In the genomic region with DNA sequence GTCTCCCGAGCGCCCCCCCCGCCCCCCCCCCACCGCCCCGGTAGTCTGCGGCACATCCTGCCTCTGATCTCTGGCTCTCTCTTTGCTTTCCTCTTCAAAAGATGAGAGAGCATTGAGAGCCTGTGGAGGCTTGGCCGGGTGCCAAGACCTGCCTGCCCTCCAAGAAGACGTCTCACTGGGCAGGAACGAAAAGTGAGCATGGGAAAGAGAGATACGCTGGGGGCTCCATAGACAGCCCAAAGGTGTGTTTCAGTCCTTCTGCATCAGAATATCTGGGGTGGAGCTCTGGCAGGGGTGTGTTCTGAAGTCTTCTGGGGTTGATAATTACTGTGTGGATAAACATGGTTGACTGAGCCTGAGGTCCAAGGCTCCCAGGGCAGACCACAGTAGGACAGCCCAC, we compare ENCODE assay signal across 9 mouse cellular contexts.
DNase-seq lines count a peak whose midpoint lies in the region; ATAC-seq and TF ChIP-seq lines count a peak whose summit lies in the region.
"Had no signal": no experiment of that assay in that cellular context is flagged by ENCODE, and none has a peak within 500 bp of the region (broad histone marks: within the 10 kb centered on the region; RNA-seq: fewer than 3 reads in every experiment).

No protein-coding gene starts in this region.

- H3K36me3 ChIP-seq in hindbrain, postnatal 0 days (ENCODE audit: insufficient read depth, low read length): no peaks in the 10 kb centered on the region
- H3K36me3 ChIP-seq in hindbrain, embryonic 10.5 days: no peaks in the 10 kb centered on the region
- no peaks in the 10 kb centered on the region for H3K36me3 ChIP-seq in G1E (replicated peaks)

- no peaks in the 10 kb centered on the region for H3K9me3 ChIP-seq in hindbrain, postnatal 0 days (ENCODE audit: low read length)
- H3K9me3 ChIP-seq in hindbrain, embryonic 10.5 days: 0 out of 2 replicates have a peak, but pooled peaks cover 6% of the 10 kb centered on the region
- H3K9me3 ChIP-seq in G1E (replicated peaks): no peaks in the 10 kb centered on the region

- no peak overlapping the region for H3K27ac ChIP-seq in hindbrain, postnatal 0 days
- no peak overlapping the region for H3K27ac ChIP-seq in hindbrain, embryonic 10.5 days
- H3K27ac ChIP-seq in layer of hippocampus, adult 2 months: no peak overlapping the region

- H3K4me2 ChIP-seq in hindbrain, postnatal 0 days (ENCODE audit: low read depth, low read length): no peak overlapping the region

- peak; percentile 59 for DNase-seq in hindbrain, postnatal 0 days (ENCODE audit: low spot score)
- no peak for DNase-seq in hindbrain, embryonic 10.5 days (ENCODE audit: low spot score)
- DNase-seq in G1E (ENCODE audit: low spot score): peak; percentile 56
- DNase-seq in c-Kit-positive CD71-positive TER-119-positive erythroid progenitor cells, embryonic 14.5 days (ENCODE audit: low spot score): peak; percentile 66
- peak; percentile 2 for DNase-seq in lung, postnatal 36 days
- DNase-seq in layer of hippocampus, adult 2 months (ENCODE audit: low spot score in 2 of 2): no peak
- no peak for DNase-seq in gastrocnemius, postnatal 25 days
- DNase-seq: cerebellum, postnatal 36 days had no signal

- WGBS in hindbrain, postnatal 0 days: 5% methylated on average over 9 of the region's 10 CpGs
- 26% methylated on average over 10 of the region's 10 CpGs for WGBS in hindbrain, embryonic 10.5 days

- no peaks in the 10 kb centered on the region for H3K27me3 ChIP-seq in hindbrain, postnatal 0 days (ENCODE audit: insufficient read depth, low read length)
- peaks cover 42% of the 10 kb centered on the region for H3K27me3 ChIP-seq in hindbrain, embryonic 10.5 days (ENCODE audit: insufficient read depth, poor library complexity, severe bottlenecking)
- no peaks in the 10 kb centered on the region for H3K27me3 ChIP-seq in G1E (ENCODE audit: insufficient read depth, low read length)

- H3K9ac ChIP-seq in hindbrain, postnatal 0 days (replicated peaks; ENCODE audit: low read length): no peak overlapping the region

- no peak overlapping the region for H3K4me3 ChIP-seq in hindbrain, postnatal 0 days (ENCODE audit: low read length)
- H3K4me3 ChIP-seq in hindbrain, embryonic 10.5 days: no peak overlapping the region
- H3K4me3 ChIP-seq in G1E (ENCODE audit: low read depth, low read length): peak overlapping the region; percentile 22; the same call in 1 of the 2 replicates
- no peak overlapping the region for H3K4me3 ChIP-seq in layer of hippocampus, adult 2 months

- H3K4me1 ChIP-seq in hindbrain, postnatal 0 days (ENCODE audit: insufficient read depth, low read length): no peaks in the 10 kb centered on the region
- peaks cover 32% of the 10 kb centered on the region for H3K4me1 ChIP-seq in hindbrain, embryonic 10.5 days (replicated peaks)
- peaks cover 73% of the 10 kb centered on the region for H3K4me1 ChIP-seq in G1E (ENCODE audit: insufficient read depth, low read depth, low read length)

- no peak for ATAC-seq in hindbrain, postnatal 0 days
- no peak for ATAC-seq in G1E (ENCODE audit: extremely low read depth, insufficient number of reproducible peaks, low FRiP score, poor library complexity, severe bottlenecking)
- ATAC-seq: Patski had no signal

- TF ChIP-seq CTCF in hindbrain, postnatal 0 days (IDR thresholded peaks at IDR 0.05; ENCODE audit: low read depth): no peak
- no peak for TF ChIP-seq CTCF in G1E (IDR thresholded peaks at IDR 0.05; ENCODE audit: low read depth, low read length)
- no peak for TF ChIP-seq CTCF in layer of hippocampus, adult 2 months (conservative IDR thresholded peaks at IDR 0.05)

Comparison
In these comparisons a context has a peak if more than half of its experiments do, and no peak if none do; other contexts are left out.
1. DNase-seq: peak in hindbrain, postnatal 0 days (single experiment), G1E (single experiment), c-Kit-positive CD71-positive TER-119-positive erythroid progenitor cells, embryonic 14.5 days (single experiment) and lung, postnatal 36 days (single experiment); none in hindbrain, embryonic 10.5 days (single experiment), layer of hippocampus, adult 2 months (0 of 2) and gastrocnemius, postnatal 25 days (single experiment).